ENCODE assay signal across 23 mouse cellular contexts in genomic region chr8:61305451-61306070, GRCm38 (mm10).
DNase-seq lines count a peak whose midpoint lies in the region; ATAC-seq and TF ChIP-seq lines count a peak whose summit lies in the region.
"Had no signal": no experiment of that assay in that cellular context is flagged by ENCODE, and none has a peak within 500 bp of the region (broad histone marks: within the 10 kb centered on the region; RNA-seq: fewer than 3 reads in every experiment).

No protein-coding gene starts in this region.

- no peaks in the 10 kb centered on the region for H3K9me3 ChIP-seq in heart, postnatal 0 days (replicated peaks; ENCODE audit: control insufficient read depth, low read length)
- H3K9me3 ChIP-seq in G1E (replicated peaks), result no peaks in the 10 kb centered on the region
- H3K9me3 ChIP-seq: embryonic facial prominence, embryonic 12.5 days; forebrain, embryonic 12.5 days; heart, embryonic 10.5 days; hindbrain, embryonic 12.5 days; limb, embryonic 12.5 days; midbrain, embryonic 15.5 days had no signal

- no peaks in the 10 kb centered on the region for H3K36me3 ChIP-seq in heart, postnatal 0 days (replicated peaks; ENCODE audit: control insufficient read depth, insufficient read depth, low read length)
- H3K36me3 ChIP-seq in G1E (replicated peaks), result no peaks in the 10 kb centered on the region
- H3K36me3 ChIP-seq: embryonic facial prominence, embryonic 12.5 days; forebrain, embryonic 12.5 days; heart, embryonic 10.5 days; hindbrain, embryonic 12.5 days; limb, embryonic 12.5 days; midbrain, embryonic 15.5 days had no signal

- no peak overlapping the region for H3K4me2 ChIP-seq in heart, postnatal 0 days (ENCODE audit: low read depth, low read length)
- H3K4me2 ChIP-seq: embryonic facial prominence, embryonic 12.5 days; forebrain, embryonic 12.5 days; hindbrain, embryonic 12.5 days; limb, embryonic 12.5 days; liver, embryonic 11.5 days; midbrain, embryonic 15.5 days had no signal

- H3K4me3 ChIP-seq in heart, postnatal 0 days (ENCODE audit: low read depth, low read length), result no peak overlapping the region
- peak overlapping the region; percentile 55; the same call in 1 of the 2 replicates for H3K4me3 ChIP-seq in G1E (ENCODE audit: low read depth, low read length)
- H3K4me3 ChIP-seq: embryonic facial prominence, embryonic 12.5 days; erythroblast, embryonic 14.5 days; forebrain, embryonic 12.5 days; gastrocnemius, adult 2 months; heart, embryonic 10.5 days; hindbrain, embryonic 12.5 days; limb, embryonic 12.5 days; midbrain, embryonic 15.5 days had no signal

- ATAC-seq in heart, postnatal 0 days (ENCODE audit: insufficient read depth, low read depth), result no peak; the same call in 1 of the 2 replicates
- ATAC-seq in G1E (ENCODE audit: extremely low read depth, insufficient number of reproducible peaks, low FRiP score, poor library complexity, severe bottlenecking), result peak; percentile 86
- ATAC-seq in inflammation-experienced regulatory T-cells, adult 6 months, result peak; percentile 71
- ATAC-seq in erythroblast, adult 5-6 weeks (replicated peaks; ENCODE audit: low FRiP score, poor library complexity, severe bottlenecking), result no peak
- ATAC-seq: midbrain, embryonic 15.5 days had no signal

- 74% methylated on average over 7 of the region's 7 CpGs for WGBS in heart, postnatal 0 days

- H3K4me1 ChIP-seq in heart, postnatal 0 days (ENCODE audit: control insufficient read depth, insufficient read depth), result no peaks in the 10 kb centered on the region
- peaks cover 27% of the 10 kb centered on the region for H3K4me1 ChIP-seq in G1E (ENCODE audit: insufficient read depth, low read depth, low read length)

- no peak overlapping the region for H3K9ac ChIP-seq in heart, postnatal 0 days (replicated peaks; ENCODE audit: low read depth, low read length)
- H3K9ac ChIP-seq: embryonic facial prominence, embryonic 12.5 days; forebrain, embryonic 12.5 days; hindbrain, embryonic 12.5 days; limb, embryonic 12.5 days; midbrain, embryonic 15.5 days had no signal

- no peaks in the 10 kb centered on the region for H3K27me3 ChIP-seq in heart, postnatal 0 days (ENCODE audit: control insufficient read depth, insufficient read depth, low read length)
- no peaks in the 10 kb centered on the region for H3K27me3 ChIP-seq in G1E (ENCODE audit: insufficient read depth, low read length)
- H3K27me3 ChIP-seq: embryonic facial prominence, embryonic 12.5 days; forebrain, embryonic 12.5 days; hindbrain, embryonic 12.5 days; limb, embryonic 12.5 days; midbrain, embryonic 15.5 days had no signal

- TF ChIP-seq EP300 in heart, postnatal 0 days (IDR thresholded peaks at IDR 0.05; ENCODE audit: low read depth), result no peak

- no peak for DNase-seq in heart, postnatal 0 days (ENCODE audit: low spot score)
- no peak for DNase-seq in heart, postnatal 4 days
- peak; percentile 10 for DNase-seq in 416B (ENCODE audit: low read depth)
- DNase-seq in G1E (ENCODE audit: low spot score), result peak; percentile 22
- no peak for DNase-seq in natural killer cell, adult 2 months (ENCODE audit: low spot score in 2 of 2)
- DNase-seq: adrenal gland, postnatal 25 days; cerebellum, adult 9-11 months; gastrocnemius, adult 2 months; kidney, adult 9 months; kidney, postnatal 25 days; lung, adult 2 months; lung, postnatal 36 days; thymus, postnatal 25 days had no signal

- TF ChIP-seq CTCF in heart, postnatal 0 days (IDR thresholded peaks at IDR 0.05; ENCODE audit: low read depth), result no peak
- TF ChIP-seq CTCF in G1E (IDR thresholded peaks at IDR 0.05; ENCODE audit: low read depth, low read length), result no peak

- H3K27ac ChIP-seq in heart, postnatal 0 days (ENCODE audit: low read depth), result peak overlapping the region; percentile 30; the same call in 1 of the 2 replicates
- H3K27ac ChIP-seq: embryonic facial prominence, embryonic 12.5 days; forebrain, embryonic 12.5 days; gastrocnemius, adult 2 months; heart, embryonic 10.5 days; hindbrain, embryonic 12.5 days; limb, embryonic 12.5 days; midbrain, embryonic 15.5 days had no signal

Comparison
In these comparisons a context has a peak if more than half of its experiments do, and no peak if none do; other contexts are left out.
1. ATAC-seq: peak in G1E (single experiment) and inflammation-experienced regulatory T-cells, adult 6 months (single experiment); none in heart, postnatal 0 days (single experiment) and erythroblast, adult 5-6 weeks (single experiment).
2. DNase-seq: peak in 416B (single experiment) and G1E (single experiment); none in heart, postnatal 0 days (single experiment), heart, postnatal 4 days (single experiment) and natural killer cell, adult 2 months (0 of 2).